Mouse (Mus musculus) gastrocnemius, adult 8-10 months (tissue): ENCODE measurements around the gene Capg. TPM values are rescaled to one million over a fixed set of nuclear protein-coding genes. Genes with fewer than 3 reads are reported as not detected.
"Not testable (repeated sequence)": the region's sequence is repeated elsewhere in the genome, so short reads cannot be mapped to it uniquely, and the experiment has no call there.

Experiments used
- DNase-seq, 2 experiments: peaks; one replicate each; pipeline ENCODE4 v3.0.0; 2022; ENCODE audit warnings: low spot score in 2 of 2
- total RNA-seq, 4 experiments: library from RNA; stranded (reverse); gene quantifications; 2 replicates each; pipeline ENCODE4 v1.2.4; 2022

The Capg gene
- total RNA-seq, 4 experiments from 2014 or later: 8.5 to 12.4 (median 9.0) TPM

DNA sequence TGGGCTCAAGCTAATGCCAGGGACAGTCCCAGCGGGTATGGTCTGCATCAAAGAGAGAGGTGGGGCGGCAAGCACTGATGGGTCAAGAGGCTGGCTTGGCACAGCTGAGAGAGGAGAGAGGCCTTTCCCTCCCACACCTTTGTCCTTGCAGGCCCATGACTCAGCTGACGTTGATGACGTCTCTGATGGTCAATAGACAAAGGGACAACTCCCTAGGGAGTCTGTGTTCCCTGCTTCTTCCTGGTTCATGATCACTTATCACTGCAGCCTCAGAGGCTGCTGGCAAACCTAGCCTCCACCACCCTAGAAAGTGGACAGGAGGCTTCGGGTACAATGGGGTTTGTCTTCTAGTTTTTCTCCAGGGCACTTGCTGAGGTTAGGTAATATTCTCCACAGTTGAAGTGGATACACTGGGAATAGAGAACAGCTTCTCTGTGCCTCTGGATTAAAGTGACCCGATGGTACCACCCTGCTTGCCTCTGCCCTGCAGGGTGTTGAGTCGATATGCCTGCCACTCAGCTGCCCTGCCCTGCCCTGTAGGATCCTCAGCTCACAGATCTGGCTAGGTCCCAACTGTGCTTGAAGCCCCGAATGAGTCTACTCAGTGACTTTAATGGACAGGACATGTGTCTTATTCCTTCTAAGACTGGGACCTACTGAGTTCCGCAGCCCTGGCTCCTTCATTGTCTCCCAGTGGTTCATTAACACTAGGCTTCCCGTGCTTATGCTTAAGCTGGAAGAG lies 15.6 kb upstream of the Capg start:
- no peak for DNase-seq

GRCm38 (mm10) chr6:72532580-72532979 lies 11.6 kb upstream of the Capg start:
- DNase-seq: no peak

GRCm38 (mm10) chr6:72533555-72533954 lies 10.6 kb upstream of the Capg start:
- not testable (repeated sequence) for DNase-seq

- DNase-seq: peak in 1 of 2 experiments; percentile 41
These were observed 10.0 kb upstream of the Capg start for GRCm38 (mm10) chr6:72534035-72534809.

GRCm38 (mm10) chr6:72535165-72535564 lies 9.0 kb upstream of the Capg start:
- peak; percentile 53 to 67 for DNase-seq

DNA sequence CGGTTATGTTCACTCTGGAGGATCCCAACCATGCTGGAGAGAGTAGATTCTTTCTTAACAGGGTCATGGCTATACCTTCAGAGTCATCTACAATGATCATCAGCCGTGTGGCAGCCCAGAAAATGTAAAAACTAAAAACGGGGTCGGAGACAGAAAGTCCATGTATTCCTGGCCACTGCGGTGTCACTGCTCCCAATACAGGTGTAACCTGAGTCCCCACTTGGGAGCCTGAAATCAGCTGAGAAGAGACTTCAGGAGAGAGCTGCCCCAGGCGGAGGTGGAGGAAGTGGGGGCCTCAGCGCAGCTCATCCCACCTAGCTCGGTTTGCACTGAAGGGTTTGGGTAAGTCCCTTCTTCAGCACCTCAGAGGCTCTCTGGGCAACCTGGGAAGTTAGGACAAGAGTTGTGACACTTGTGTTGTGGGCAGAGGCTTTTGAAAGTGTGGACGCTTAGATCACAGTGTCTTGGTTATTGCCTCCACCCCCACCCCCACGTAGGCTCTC lies 6.1 kb upstream of the Capg start:
- no peak for DNase-seq

DNA sequence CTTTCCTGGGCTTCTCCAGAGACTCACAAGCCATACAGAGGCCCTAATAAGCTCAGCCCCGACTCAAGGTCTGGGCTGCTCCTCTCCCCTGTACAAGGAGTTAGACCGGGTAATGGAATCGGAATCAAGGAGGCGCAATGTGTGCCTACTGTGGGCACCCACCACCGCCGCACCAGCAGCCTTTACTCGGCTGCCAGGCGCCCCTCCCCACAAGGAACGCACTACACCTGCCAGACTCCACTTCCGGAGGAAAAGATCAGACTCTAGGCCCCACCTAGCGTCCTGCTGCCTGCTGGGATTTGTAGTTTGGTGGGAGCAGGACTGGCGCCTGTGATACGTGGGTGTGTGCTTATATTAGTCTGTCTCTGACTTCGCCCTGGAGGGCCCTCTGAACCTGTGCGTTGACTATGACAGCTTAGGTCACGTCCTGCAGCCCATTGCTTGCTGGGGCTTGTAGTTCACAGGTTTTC lies 5.6 kb upstream of the Capg start:
- peak; percentile 82 to 89 for DNase-seq

GRCm38 (mm10) chr6:72543265-72543850 lies 833 bp upstream of the Capg start:
- DNase-seq: no peak

DNA sequence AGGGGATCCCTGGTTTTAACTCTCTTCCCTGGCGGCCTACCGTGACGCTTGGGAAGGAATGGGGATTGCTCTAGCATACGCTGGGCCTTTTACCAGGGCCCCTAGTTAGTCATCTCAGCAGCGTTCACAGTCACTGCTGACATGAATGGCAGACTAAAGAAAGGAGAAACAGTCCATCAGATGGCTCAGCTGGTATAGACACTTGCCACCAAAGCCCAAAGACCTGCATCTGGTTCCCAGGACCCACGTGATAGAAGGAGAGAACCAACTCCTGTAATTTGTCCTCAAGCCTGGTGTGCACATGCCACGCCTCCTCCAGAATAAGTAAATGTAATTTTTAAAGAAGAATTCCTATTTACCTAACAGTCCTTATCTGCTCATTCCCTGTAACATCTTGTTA lies 1.2 kb downstream of the Capg start:
- no peak for DNase-seq

DNA sequence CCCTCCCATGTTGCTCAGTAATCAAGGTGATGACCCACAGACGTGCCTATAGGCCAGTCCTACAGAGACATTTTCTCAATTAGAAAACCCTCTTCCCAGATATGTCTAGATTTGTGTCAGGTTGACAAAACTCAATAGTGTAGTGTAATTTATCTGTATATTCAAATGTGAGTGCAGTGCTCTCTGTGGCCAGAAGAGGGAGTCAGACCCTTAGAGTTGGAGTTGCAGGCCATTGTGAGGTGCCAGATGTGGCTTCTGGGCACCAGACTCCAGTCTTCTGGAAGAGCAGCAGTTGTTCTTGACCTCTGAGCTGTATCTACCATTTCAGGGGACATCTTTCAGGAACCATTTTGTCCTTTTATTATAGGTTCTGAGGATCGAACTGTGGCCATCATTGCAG lies 2.9 kb downstream of the Capg start:
- no peak for DNase-seq

DNA sequence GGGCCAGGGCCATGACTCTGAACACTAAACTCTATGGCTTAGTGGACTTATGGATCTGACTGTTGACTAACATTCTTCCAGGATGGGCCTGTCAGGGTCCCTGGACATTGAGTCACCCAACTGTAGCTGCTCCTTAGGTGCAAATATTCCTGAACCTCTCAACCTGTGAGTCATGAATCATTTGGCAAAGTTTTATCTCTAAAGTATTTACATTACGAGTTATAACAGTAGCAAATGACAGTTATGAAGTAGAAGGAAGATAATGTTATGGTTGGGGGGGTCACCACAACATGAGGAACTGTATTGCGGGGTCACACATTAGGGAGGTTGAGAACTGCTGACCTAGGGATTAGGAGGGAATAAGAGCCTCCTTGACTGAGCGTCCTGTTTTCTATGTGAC lies 3.7 kb downstream of the Capg start:
- no peak for DNase-seq

GRCm38 (mm10) chr6:72549041-72549580 lies 4.9 kb downstream of the Capg start:
- peak in 1 of 2 experiments; percentile 51 for DNase-seq

GRCm38 (mm10) chr6:72550025-72550424 lies 5.8 kb downstream of the Capg start:
- DNase-seq: no peak

- no peak for DNase-seq
These were observed 6.4 kb downstream of the Capg start for GRCm38 (mm10) chr6:72550503-72551100.

GRCm38 (mm10) chr6:72552171-72553078 lies 8.2 kb downstream of the Capg start:
- peak in 1 of 2 experiments; percentile 59 for DNase-seq

- DNase-seq: no peak
These were observed 8.9 kb downstream of the Capg start for GRCm38 (mm10) chr6:72553079-72553412.

DNA sequence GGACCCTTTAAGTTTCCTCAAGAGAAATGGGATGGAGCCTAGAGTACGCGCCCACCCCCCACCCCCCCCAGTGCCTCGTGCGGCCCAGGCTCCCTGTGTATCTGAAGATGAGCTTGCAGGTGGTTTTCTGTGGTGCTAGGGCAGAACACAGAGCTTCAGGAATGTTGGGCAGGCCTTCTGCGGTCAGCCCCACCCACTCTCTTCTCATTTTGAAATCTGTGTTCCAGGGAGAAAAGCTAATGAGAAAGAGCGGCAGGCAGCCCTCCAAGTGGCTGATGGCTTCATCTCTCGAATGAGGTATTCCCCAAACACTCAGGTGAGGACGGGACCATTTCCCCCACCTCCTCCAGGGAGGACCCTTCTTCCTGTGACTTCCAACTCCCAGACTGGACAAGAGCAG lies 16.6 kb downstream of the Capg start:
- DNase-seq: no peak

DNA sequence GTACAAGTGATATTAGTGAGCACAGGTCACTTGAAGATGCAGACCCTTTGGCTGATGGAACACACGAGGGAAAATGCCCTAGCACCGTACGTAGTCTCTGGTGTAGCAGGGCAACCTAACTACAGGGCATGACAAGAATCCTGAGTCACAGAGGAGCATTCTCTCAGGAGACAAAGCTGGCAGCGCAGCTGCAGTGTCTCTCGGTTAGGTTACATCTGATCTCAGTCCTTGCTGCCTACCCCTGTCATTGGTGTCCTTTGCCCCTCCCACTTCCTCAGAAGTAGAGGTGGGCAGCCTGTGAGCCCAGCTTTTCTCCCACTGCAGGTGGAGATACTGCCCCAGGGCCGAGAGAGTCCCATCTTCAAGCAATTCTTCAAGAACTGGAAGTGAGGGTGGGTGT lies 18.3 kb downstream of the Capg start:
- no peak for DNase-seq

DNA sequence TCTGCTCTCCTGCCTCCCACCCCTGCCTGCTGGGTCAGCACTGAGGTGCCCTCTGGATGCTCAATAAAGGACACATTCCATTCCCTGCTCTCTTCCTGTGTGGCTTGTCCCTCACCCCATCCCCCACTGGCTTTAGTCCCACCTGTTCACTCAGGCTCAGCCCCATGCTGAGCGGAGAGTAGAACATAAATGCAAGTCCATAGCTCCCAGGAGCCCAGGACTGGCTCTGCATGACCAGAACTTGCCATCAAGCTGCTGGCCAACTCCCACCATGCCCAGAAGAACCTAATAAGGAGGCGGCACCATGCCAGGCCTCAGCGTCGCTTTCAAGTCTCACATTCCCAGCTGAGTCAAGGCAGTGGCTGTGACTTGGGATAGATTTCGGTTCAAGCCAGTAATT lies 18.7 kb downstream of the Capg start:
- DNase-seq: peak in 1 of 2 experiments; percentile 53

DNA sequence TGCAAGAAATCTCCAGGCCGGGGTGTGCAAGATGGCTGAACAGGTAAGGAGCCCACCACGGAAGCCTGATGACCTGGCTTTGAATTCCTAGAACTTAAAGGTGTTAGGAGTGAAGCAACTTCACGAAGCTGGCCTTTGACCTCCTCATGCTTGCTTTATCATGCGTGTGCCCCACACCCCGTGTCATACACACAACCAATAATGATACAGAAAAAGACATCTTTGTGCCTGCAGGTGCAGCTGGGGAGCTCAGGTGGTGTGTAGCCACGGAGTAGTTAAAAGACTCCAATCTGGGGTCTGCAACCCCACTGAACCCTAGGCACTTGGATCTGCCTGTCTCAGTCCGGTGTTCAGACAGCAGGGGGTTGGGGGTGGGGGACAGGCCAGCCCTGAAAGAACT lies 21.3 kb downstream of the Capg start:
- no peak for DNase-seq
